Mouse (Mus musculus): ENCODE data around the gene Rab11fip3. TPM values are rescaled to one million over a fixed set of nuclear protein-coding genes. Genes with fewer than 3 reads are reported as not detected.
A peak's percentile ranks its signal among the peaks of the same experiment; 100 is the strongest.
"Not testable (repeated sequence)": the region's sequence is repeated elsewhere in the genome, so short reads cannot be mapped to it uniquely, and the experiment has no call there.

The Rab11fip3 gene
- polyA plus RNA-seq, 1 experiment from 2014 or later, result 39.8 TPM

DNA sequence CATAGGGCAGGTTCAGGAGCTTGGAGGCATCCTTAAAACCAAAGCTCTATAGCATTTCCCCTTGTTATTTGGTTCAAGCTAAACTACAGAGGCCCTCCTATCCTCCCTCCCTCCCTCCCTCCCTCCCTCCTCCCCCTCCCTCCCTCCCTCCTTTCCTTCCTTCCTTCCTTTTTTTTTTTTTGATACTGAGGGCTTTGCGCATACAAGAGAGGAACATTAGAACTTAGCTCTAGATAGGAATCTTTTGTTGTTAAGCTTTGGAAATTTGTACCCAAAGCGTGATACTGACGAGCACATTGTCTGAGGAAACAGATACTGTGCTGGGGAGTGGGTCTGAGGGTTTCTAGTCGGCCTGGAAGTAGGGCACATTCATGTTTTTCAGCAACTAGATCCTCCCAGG is 36.3 kb upstream of the Rab11fip3 start:
- no peak overlapping the region for H3K9ac ChIP-seq
- no peaks in the 10 kb centered on the region for H3K9me3 ChIP-seq
- H3K4me3 ChIP-seq (replicated peaks), result no peak overlapping the region
- H3K4me1 ChIP-seq, result peaks cover 2% of the 10 kb centered on the region; the same call in 1 of the 2 replicates
- H3K36me3 ChIP-seq (replicated peaks), result no peaks in the 10 kb centered on the region
- H3K4me2 ChIP-seq, result no peak overlapping the region
- no peak for ATAC-seq (ENCODE audit: low FRiP score)
- no peak overlapping the region for H3K27ac ChIP-seq
- H3K27me3 ChIP-seq, result peaks cover 6% of the 10 kb centered on the region
- WGBS, result 69% methylated on average over 3 of the region's 4 CpGs

DNA sequence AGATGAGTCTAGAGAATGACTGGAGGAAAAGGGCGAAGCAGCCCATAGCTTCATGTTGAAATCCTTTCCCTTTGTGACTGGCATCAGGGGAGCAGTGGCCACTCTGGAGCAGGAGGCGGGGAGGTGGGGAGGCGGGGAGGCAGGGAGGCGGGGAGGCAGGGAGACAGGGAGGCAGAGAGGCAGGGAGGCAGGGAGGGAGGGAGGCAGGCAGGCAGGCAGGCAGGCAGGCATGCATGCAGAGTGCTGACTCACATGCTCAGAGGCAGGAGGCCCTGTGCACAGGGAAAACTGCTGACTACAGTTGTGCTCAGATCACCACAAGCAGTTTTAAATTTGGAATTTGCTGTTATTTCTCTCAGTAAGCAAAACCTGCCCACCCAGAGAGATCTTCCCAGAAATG is 32.1 kb upstream of the Rab11fip3 start:
- ATAC-seq (ENCODE audit: low FRiP score), result no peak
- no peaks in the 10 kb centered on the region for H3K9me3 ChIP-seq
- no peak overlapping the region for H3K4me2 ChIP-seq
- no peak overlapping the region for H3K9ac ChIP-seq
- no peaks in the 10 kb centered on the region for H3K36me3 ChIP-seq (replicated peaks)
- no peaks in the 10 kb centered on the region for H3K4me1 ChIP-seq
- 42% methylated on average over 3 of the region's 4 CpGs for WGBS
- H3K27me3 ChIP-seq, result no peaks in the 10 kb centered on the region
- no peak overlapping the region for H3K27ac ChIP-seq
- H3K4me3 ChIP-seq (replicated peaks), result no peak overlapping the region

DNA sequence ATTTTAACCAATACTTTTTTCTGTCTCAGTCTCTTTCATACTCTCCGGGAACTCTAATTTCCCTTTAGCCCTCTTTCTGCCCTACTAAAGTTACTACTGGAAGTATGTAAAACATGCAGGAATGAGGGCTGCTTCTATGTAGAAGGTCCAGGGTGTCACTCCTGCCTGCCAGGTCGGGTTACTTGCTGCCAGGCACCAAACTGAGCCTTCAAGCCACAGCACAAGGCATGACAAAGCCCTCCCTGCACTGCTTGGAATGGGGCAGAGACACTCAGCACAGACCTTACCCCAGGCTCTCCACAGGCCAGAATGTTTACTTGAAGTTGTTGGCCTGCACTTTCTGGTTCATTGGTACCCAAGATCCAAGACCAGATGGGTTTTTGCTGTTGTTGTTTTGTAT is 30.8 kb upstream of the Rab11fip3 start:
- H3K9me3 ChIP-seq, result no peaks in the 10 kb centered on the region
- 49% methylated on average over 2 of the region's 2 CpGs for WGBS

DNA sequence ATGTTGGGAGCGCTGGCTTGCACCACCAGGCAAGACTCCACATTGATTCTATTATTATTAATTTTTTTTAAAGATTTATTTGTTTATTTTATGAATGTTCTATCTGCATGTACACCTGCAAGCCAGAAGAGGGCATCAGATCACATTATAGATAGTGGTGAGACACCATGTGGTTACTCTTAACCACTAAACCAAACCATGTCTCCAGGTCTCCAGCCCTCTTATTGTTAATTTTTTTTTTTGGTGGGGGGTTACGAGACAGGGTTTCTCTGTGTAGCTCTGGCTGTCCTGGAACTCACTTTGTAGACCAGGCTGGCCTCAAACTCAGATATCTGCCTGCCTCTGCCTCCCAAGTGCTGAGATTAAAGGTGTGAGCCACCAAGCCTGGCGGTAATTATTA is 30.0 kb upstream of the Rab11fip3 start:
- not testable (repeated sequence) for ATAC-seq (ENCODE audit: low FRiP score); H3K27ac ChIP-seq; H3K4me2 ChIP-seq; H3K9ac ChIP-seq; H3K27me3 ChIP-seq; H3K36me3 ChIP-seq (replicated peaks); H3K9me3 ChIP-seq; H3K4me3 ChIP-seq (replicated peaks)
- peaks cover 13% of the 10 kb centered on the region for H3K4me1 ChIP-seq
- 68% methylated on average over 3 of the region's 3 CpGs for WGBS

More for the DNA sequence above, 30.8 kb upstream of the Rab11fip3 start:
- Histone ChIP-seq H3K4me1 (peaks cover 5% of the 10 kb centered on the region; the same call in 1 of the 2 replicates), H3K9ac (no peak overlapping the region), H3K36me3 (replicated peaks) (no peaks in the 10 kb centered on the region), H3K27me3 (no peaks in the 10 kb centered on the region), H3K4me3 (replicated peaks) (no peak overlapping the region), H3K4me2 (no peak overlapping the region), H3K27ac (no peak overlapping the region)
- no peak for ATAC-seq (ENCODE audit: low FRiP score)

DNA sequence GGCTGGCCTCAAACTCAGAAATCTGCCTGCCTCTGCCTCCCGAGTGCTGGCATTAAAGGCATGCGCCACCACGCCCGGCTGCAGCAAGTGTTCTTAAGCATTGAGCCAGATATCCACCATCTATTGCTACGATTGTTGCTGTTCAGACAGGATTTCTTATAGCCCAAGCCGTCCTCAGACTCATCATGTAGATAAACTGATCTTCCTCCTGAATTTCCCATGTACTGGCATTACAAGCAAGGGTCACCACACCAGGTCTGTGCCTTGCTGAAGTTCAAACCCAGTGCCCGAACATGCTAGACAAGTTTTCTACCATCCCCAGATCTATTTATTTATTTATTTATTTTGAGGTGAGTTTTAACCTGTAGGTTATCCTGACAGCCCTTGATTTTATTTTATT is 29.1 kb upstream of the Rab11fip3 start:
- Histone ChIP-seq H3K27ac (no peak overlapping the region), H3K4me1 (peaks cover 18% of the 10 kb centered on the region), H3K4me3 (replicated peaks) (no peak overlapping the region), H3K9ac (no peak overlapping the region), H3K4me2 (no peak overlapping the region), H3K36me3 (replicated peaks) (0 out of 2 replicates have a peak, but pooled peaks cover 3% of the 10 kb centered on the region), H3K9me3 (no peaks in the 10 kb centered on the region), H3K27me3 (no peaks in the 10 kb centered on the region)
- no peak for ATAC-seq (ENCODE audit: low FRiP score)
- WGBS, result 94% methylated on average over 7 of the region's 7 CpGs

DNA sequence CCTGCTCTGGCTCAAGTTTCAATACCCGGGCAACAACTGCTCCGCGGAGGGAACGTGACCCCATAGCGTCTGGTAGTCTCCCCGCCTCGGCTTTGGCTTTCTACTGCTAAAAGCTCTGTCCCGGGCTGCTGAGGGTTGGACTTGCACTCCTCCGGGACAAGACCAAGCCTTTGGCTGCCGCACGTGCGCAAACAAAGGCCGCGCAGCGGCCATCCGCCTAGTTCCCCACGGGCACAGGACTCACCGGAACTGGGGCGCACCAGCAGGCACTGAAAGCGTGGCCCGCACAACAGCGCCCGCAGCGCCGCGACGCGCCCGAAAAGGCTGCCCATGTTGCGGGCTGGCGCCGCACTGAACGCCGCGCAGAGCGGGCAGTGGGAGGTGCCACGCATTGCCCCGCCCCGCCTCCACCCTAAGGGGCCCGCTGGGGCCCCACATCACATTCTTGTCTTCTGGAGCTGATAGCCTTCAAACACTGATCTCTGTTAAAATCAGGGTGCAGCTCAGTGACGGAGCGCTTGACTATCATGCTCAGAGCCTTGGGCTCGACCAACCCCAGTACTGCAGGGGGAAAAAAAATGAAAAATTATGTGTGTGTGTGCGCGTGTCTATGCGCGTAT is 25.9 kb upstream of the Rab11fip3 start, which contains the start of gene Nme4:
Gene Nme4 (minus strand): TSS at position 482 of the 620 bp plus-strand sequence.
- H3K4me3 ChIP-seq (replicated peaks), result peak within 1 kb of the TSS; percentile 54
- ATAC-seq (ENCODE audit: low FRiP score), result peak; percentile 71
- 4% methylated on average over 47 of the region's 47 CpGs for WGBS
- H3K27ac ChIP-seq, result peak within 1 kb of the TSS; percentile 67
- peak within 1 kb of the TSS; percentile 76 for H3K9ac ChIP-seq
- H3K4me1 ChIP-seq, result peaks cover 18% of the 10 kb centered on the region
- peak within 1 kb of the TSS; percentile 77 for H3K4me2 ChIP-seq
- peaks cover 15% of the 10 kb centered on the region; the same call in 1 of the 2 replicates for H3K36me3 ChIP-seq (replicated peaks)
- H3K9me3 ChIP-seq, result no peaks in the 10 kb centered on the region
- H3K27me3 ChIP-seq, result no peaks in the 10 kb centered on the region

DNA sequence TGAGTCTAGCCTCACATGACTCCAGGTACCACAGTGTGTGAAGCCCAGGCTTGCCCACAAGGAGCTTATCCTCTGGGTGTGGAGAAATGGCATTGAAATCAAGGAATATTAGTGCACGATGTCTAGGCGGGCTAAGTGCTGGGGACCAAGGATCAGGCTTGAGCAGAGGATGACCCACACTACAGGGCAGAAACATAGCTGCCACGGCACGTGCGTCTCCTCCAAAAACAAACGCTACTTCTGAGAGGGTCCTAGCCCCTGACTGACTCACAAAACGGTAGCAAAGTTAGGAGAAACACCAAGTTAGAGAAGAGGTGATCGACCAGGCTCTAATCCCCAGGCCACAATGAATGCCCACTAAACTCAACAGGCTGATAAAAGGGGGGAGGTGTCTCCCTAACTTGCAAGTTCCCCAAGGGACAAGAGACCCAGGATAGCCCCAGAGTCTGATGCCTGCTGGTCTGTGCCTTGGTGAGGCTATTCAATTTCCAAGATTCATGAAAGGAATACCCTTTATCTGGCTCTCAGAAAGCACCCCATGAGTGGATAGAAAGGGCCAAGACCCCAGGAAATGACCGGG is 25.3 kb upstream of the Rab11fip3 start:
- Histone ChIP-seq H3K4me3 (replicated peaks) (peak overlapping the region; percentile 54), H3K9ac (peak overlapping the region; percentile 76), H3K4me1 (peaks cover 24% of the 10 kb centered on the region), H3K27ac (peak overlapping the region; percentile 67; the same call in 1 of the 2 replicates), H3K4me2 (peak overlapping the region; percentile 77), H3K27me3 (no peaks in the 10 kb centered on the region), H3K36me3 (replicated peaks) (peaks cover 15% of the 10 kb centered on the region; the same call in 1 of the 2 replicates), H3K9me3 (no peaks in the 10 kb centered on the region)
- WGBS, result 21% methylated on average over 9 of the region's 9 CpGs
- ATAC-seq (ENCODE audit: low FRiP score), result peak; percentile 18; the same call in 1 of the 2 replicates

DNA sequence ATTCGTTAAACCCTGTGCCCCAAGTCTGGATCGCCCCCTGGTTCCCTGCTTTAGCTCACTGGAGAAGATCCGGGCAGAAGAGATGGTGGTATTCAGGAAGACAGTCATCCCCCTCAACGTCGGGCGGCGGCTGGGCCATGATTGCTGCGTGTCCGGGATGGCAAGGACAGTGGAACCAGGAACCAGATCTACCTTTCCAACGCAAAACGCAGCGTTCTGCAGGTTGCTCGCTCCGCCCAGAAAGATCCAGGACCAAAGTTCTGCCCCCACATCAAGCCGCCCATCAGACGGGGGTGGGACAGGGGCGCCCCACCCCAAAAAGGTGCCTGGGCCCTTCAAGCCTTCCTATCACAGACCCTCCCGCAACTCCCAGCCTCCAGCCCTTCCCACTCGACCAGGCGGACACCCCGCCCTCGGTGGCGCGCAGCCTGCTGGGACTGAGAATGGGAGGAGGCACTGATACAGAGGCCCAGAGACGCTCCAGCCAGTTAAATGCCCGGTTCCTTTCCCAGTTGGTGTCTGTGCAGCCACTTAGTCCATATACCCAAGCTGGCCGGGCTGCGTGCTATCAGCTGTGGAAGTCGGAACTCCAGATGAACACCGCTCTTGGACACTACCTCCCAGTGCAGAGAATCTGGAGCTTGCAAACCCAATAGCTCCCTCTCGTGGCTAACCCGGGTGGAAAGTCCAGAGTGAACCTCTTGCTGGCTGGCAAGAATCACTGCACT is 20.7 kb upstream of the Rab11fip3 start, which contains the start of gene Decr2:
Gene Decr2 (minus strand): TSS at position 433 of the 728 bp plus-strand sequence.
- Histone ChIP-seq H3K4me1 (peaks cover 20% of the 10 kb centered on the region), H3K9me3 (no peaks in the 10 kb centered on the region), H3K9ac (peak within 1 kb of the TSS; percentile 65), H3K36me3 (replicated peaks) (peaks cover 18% of the 10 kb centered on the region; the same call in 1 of the 2 replicates), H3K27ac (peak within 1 kb of the TSS; percentile 80), H3K4me3 (replicated peaks) (peak within 1 kb of the TSS; percentile 54), H3K4me2 (peak within 1 kb of the TSS; percentile 88), H3K27me3 (no peaks in the 10 kb centered on the region)
- peak; percentile 87 for ATAC-seq (ENCODE audit: low FRiP score)
- 3% methylated on average over 32 of the region's 32 CpGs for WGBS

DNA sequence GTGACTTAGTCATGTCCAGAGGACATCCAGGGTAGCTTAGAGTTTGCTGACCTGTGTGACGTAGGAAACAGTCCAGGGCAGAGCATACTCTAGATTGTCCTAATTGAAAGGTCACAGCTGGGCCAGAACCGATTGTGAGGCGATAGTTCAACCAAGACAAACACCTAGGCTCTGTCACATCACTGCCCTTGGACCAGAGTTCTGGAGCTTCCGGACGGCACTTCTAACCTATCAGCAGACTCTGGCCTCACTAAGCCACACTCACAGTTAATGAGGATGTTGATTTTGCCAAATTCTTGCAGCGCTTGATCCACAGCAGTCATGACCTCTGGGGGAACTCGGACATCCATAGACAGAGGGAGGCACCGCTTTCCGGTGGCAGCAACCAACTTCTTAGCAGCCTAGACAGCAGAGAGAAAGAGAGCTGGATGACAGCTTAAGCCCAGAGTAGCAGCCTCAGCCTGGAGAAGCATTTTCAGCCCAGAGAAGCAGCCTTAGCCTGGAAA is 17.8 kb upstream of the Rab11fip3 start:
- Histone ChIP-seq H3K9ac (no peak overlapping the region), H3K4me3 (replicated peaks) (no peak overlapping the region), H3K27ac (no peak overlapping the region), H3K36me3 (replicated peaks) (peaks cover 7% of the 10 kb centered on the region; the same call in 1 of the 2 replicates), H3K4me1 (0 out of 2 replicates have a peak, but pooled peaks cover 8% of the 10 kb centered on the region), H3K27me3 (no peaks in the 10 kb centered on the region), H3K4me2 (no peak overlapping the region), H3K9me3 (no peaks in the 10 kb centered on the region)
- ATAC-seq (ENCODE audit: low FRiP score), result no peak
- WGBS, result 95% methylated on average over 9 of the region's 9 CpGs

DNA sequence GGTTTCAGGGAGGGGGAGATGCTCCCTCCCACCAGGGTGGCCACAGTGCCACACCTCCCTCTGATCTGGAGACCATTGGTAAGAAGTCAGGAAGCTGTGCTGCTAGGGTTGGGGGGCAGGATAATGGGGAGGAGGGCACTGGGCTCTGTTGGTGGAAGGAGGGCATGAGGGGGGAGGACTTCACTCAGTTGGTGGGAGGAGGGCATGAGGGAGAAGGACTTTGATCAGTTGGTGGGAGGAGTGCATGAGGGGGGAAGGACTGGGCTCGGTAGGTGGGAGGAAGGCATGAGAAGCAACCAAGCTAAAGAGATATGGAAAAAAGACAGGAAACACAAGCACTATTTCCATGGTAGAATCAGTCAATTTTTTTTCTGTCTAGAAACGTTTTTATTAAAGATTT is 11.5 kb upstream of the Rab11fip3 start:
- Histone ChIP-seq H3K36me3 (replicated peaks) (no peaks in the 10 kb centered on the region; the same call in 1 of the 2 replicates), H3K4me2 (no peak overlapping the region)
- WGBS, result 46% methylated on average over 2 of the region's 2 CpGs

DNA sequence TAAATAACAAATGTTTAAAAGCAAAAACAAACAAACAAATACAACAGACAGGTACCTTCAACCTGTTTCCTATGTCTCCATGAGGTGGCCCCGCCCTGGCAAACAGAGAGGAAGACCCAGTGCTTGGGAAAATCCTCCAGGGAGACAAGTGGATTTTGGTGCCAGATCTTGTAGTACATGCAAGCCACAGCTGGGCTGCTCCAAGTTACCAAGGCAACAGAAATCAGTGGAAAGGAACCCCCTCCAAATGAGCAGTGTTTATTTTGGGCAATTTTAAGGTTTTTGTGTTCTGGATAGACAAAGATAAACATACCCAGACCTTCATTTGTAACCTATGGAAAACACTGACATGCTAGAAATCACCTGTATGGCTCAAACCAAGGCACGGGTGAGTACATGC is 9.5 kb upstream of the Rab11fip3 start:
- 78% methylated on average over 2 of the region's 2 CpGs for WGBS
- H3K27ac ChIP-seq, result no peak overlapping the region
- ATAC-seq (ENCODE audit: low FRiP score), result no peak

More for the DNA sequence above, 11.5 kb upstream of the Rab11fip3 start:
- Histone ChIP-seq H3K9ac (no peak overlapping the region), H3K4me3 (replicated peaks) (no peak overlapping the region), H3K27me3 (peaks cover 5% of the 10 kb centered on the region; the same call in 1 of the 2 replicates), H3K27ac (no peak overlapping the region), H3K4me1 (no peaks in the 10 kb centered on the region), H3K9me3 (no peaks in the 10 kb centered on the region)
- ATAC-seq (ENCODE audit: low FRiP score), result no peak

DNA sequence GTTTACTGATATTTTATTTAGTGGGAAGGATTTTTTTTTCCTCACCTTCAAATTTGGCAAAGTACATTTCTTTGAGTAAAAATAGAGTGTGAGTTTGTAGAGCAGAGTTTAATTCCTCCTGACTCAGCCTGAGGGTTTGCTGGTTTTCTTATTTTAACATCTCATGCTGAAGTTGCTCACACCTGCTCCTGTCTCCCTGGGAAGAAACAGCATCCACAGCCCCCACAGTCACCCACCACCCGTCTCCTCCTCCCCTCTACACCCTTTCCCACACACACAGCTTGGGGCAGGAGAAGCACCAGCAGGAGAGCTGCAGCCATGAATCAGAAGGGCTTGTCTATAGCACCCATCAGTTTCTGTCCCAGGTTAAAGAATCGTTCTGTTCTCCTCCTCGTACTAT is 5.9 kb upstream of the Rab11fip3 start:
- WGBS, result 71% methylated on average over 3 of the region's 3 CpGs
- peaks cover 16% of the 10 kb centered on the region for H3K27me3 ChIP-seq
- H3K9me3 ChIP-seq, result no peaks in the 10 kb centered on the region
- H3K36me3 ChIP-seq (replicated peaks), result no peaks in the 10 kb centered on the region
- H3K4me3 ChIP-seq (replicated peaks), result no peak overlapping the region
- no peak overlapping the region for H3K4me2 ChIP-seq
- no peak overlapping the region for H3K27ac ChIP-seq
- H3K9ac ChIP-seq, result no peak overlapping the region
- no peak for ATAC-seq (ENCODE audit: low FRiP score)
- no peaks in the 10 kb centered on the region for H3K4me1 ChIP-seq

More for the DNA sequence above, 9.5 kb upstream of the Rab11fip3 start:
- Histone ChIP-seq H3K9me3 (no peaks in the 10 kb centered on the region), H3K4me2 (no peak overlapping the region), H3K4me1 (no peaks in the 10 kb centered on the region), H3K27me3 (peaks cover 5% of the 10 kb centered on the region; the same call in 1 of the 2 replicates), H3K4me3 (replicated peaks) (no peak overlapping the region), H3K9ac (no peak overlapping the region), H3K36me3 (replicated peaks) (no peaks in the 10 kb centered on the region; the same call in 1 of the 2 replicates)

Data from forebrain, embryonic 12.5 days (tissue).